36 mouse cellular contexts compared by ENCODE assay signal in genomic region chr4:136635995-136636394, GRCm38 (mm10). TPM values are rescaled to one million over a fixed set of nuclear protein-coding genes. Genes with fewer than 3 reads are reported as not detected.
DNase-seq lines count a peak whose midpoint lies in the region; ATAC-seq and TF ChIP-seq lines count a peak whose summit lies in the region.
"Had no signal": no experiment of that assay in that cellular context is flagged by ENCODE, and none has a peak within 500 bp of the region (broad histone marks: within the 10 kb centered on the region; RNA-seq: fewer than 3 reads in every experiment).

No protein-coding gene starts in this region.

- DNase-seq in forebrain, postnatal 0 days, result no peak
- no peak for DNase-seq in forebrain, embryonic 14.5 days (ENCODE audit: low spot score)
- no peak for DNase-seq in layer of hippocampus, adult 2 months (ENCODE audit: low spot score in 2 of 2)
- no peak for DNase-seq in layer of hippocampus, postnatal 14 days (ENCODE audit: low spot score in 2 of 2)
- DNase-seq in lung, postnatal 0 days (ENCODE audit: low spot score), result no peak
- DNase-seq in lung, postnatal 14 days, result no peak
- peak; percentile 15 for DNase-seq in brain, embryonic 14.5 days (ENCODE audit: low read depth)
- no peak for DNase-seq in frontal cortex, postnatal 36 days (ENCODE audit: low spot score in 2 of 2)
- DNase-seq: adrenal gland, postnatal 10 days; cerebellum, adult 11 months; cerebellum, adult 9-10 months; cerebellum, postnatal 36 days; heart, postnatal 10 days; kidney, postnatal 25 days; lung, adult 18-20 months; lung, postnatal 36 days; right cerebral cortex, postnatal 4 days had no signal

- no peak overlapping the region for H3K9ac ChIP-seq in forebrain, postnatal 0 days
- no peak overlapping the region for H3K9ac ChIP-seq in forebrain, embryonic 14.5 days (ENCODE audit: low read length)
- H3K9ac ChIP-seq in lung, postnatal 0 days (replicated peaks; ENCODE audit: low read depth), result no peak overlapping the region
- H3K9ac ChIP-seq: embryonic facial prominence, embryonic 12.5 days; forebrain, embryonic 15.5 days; heart, embryonic 13.5 days; intestine, embryonic 15.5 days had no signal

- H3K4me2 ChIP-seq in forebrain, postnatal 0 days (ENCODE audit: low read depth), result no peak overlapping the region
- H3K4me2 ChIP-seq in forebrain, embryonic 14.5 days (ENCODE audit: low read length), result no peak overlapping the region
- H3K4me2 ChIP-seq in lung, postnatal 0 days (replicated peaks; ENCODE audit: low read depth, low read length), result no peak overlapping the region
- H3K4me2 ChIP-seq: embryonic facial prominence, embryonic 12.5 days; forebrain, embryonic 15.5 days; heart, embryonic 13.5 days; intestine, embryonic 15.5 days; midbrain, embryonic 11.5 days; neural tube, embryonic 13.5 days had no signal

- no peaks in the 10 kb centered on the region for H3K36me3 ChIP-seq in forebrain, postnatal 0 days (ENCODE audit: insufficient read depth)
- no peaks in the 10 kb centered on the region for H3K36me3 ChIP-seq in forebrain, embryonic 14.5 days (ENCODE audit: control insufficient read depth, insufficient read depth, low read length)
- no peaks in the 10 kb centered on the region for H3K36me3 ChIP-seq in lung, postnatal 0 days (ENCODE audit: insufficient read depth, low read length)
- H3K36me3 ChIP-seq: embryonic facial prominence, embryonic 12.5 days; forebrain, embryonic 15.5 days; heart, embryonic 13.5 days; hindbrain, embryonic 10.5 days; intestine, embryonic 15.5 days; neural tube, embryonic 13.5 days had no signal

- no peak for TF ChIP-seq EP300 in lung, postnatal 0 days (IDR thresholded peaks at IDR 0.05)

- H3K9me3 ChIP-seq in forebrain, postnatal 0 days (ENCODE audit: low read length), result no peaks in the 10 kb centered on the region
- H3K9me3 ChIP-seq in forebrain, embryonic 14.5 days (replicated peaks; ENCODE audit: control insufficient read depth, low read length), result no peaks in the 10 kb centered on the region
- no peaks in the 10 kb centered on the region for H3K9me3 ChIP-seq in lung, postnatal 0 days (ENCODE audit: low read length)
- H3K9me3 ChIP-seq: embryonic facial prominence, embryonic 12.5 days; forebrain, embryonic 15.5 days; heart, embryonic 13.5 days; intestine, embryonic 15.5 days; neural tube, embryonic 13.5 days had no signal

- H3K4me3 ChIP-seq in forebrain, postnatal 0 days (ENCODE audit: low read depth, low read length), result no peak overlapping the region
- H3K4me3 ChIP-seq in forebrain, embryonic 14.5 days (ENCODE audit: low read depth, low read length), result no peak overlapping the region
- no peak overlapping the region for H3K4me3 ChIP-seq in layer of hippocampus, adult 2 months
- H3K4me3 ChIP-seq in lung, postnatal 0 days (ENCODE audit: low read depth, low read length), result no peak overlapping the region
- H3K4me3 ChIP-seq: embryonic facial prominence, embryonic 12.5 days; forebrain, embryonic 15.5 days; heart, embryonic 13.5 days; hindbrain, embryonic 10.5 days; intestine, embryonic 15.5 days had no signal

- no peak overlapping the region for H3K27ac ChIP-seq in forebrain, postnatal 0 days (ENCODE audit: low read depth, low read length)
- H3K27ac ChIP-seq in forebrain, embryonic 14.5 days (ENCODE audit: low read depth, low read length), result no peak overlapping the region
- H3K27ac ChIP-seq in layer of hippocampus, adult 2 months, result no peak overlapping the region
- no peak overlapping the region for H3K27ac ChIP-seq in lung, postnatal 0 days (ENCODE audit: low read length)
- H3K27ac ChIP-seq: embryonic facial prominence, embryonic 12.5 days; forebrain, embryonic 15.5 days; heart, embryonic 13.5 days; hindbrain, embryonic 10.5 days; intestine, embryonic 15.5 days; neural tube, embryonic 13.5 days had no signal

- no peaks in the 10 kb centered on the region for H3K27me3 ChIP-seq in forebrain, postnatal 0 days (ENCODE audit: insufficient read depth, low read length)
- peaks cover 27% of the 10 kb centered on the region for H3K27me3 ChIP-seq in forebrain, embryonic 14.5 days (replicated peaks; ENCODE audit: control insufficient read depth, insufficient read depth, low read length)
- H3K27me3 ChIP-seq in lung, postnatal 0 days (replicated peaks; ENCODE audit: insufficient read depth, low read length), result peaks cover 17% of the 10 kb centered on the region

- no peak for TF ChIP-seq POLR2A in brain, embryonic 14.5 days (IDR thresholded peaks at IDR 0.05; ENCODE audit: borderline replicate concordance, extremely low read depth, insufficient read depth, insufficient read length, poor library complexity, severe bottlenecking)

- peak; percentile 28; the same call in 1 of the 2 replicates for TF ChIP-seq CTCF in forebrain, postnatal 0 days (IDR thresholded peaks at IDR 0.05; ENCODE audit: low read depth)
- peak; percentile 61 for TF ChIP-seq CTCF in layer of hippocampus, adult 2 months (conservative IDR thresholded peaks at IDR 0.05)
- TF ChIP-seq CTCF in lung, postnatal 0 days (IDR thresholded peaks at IDR 0.05), result peak; percentile 19; the same call in 1 of the 2 replicates
- no peak for TF ChIP-seq CTCF in brain, embryonic 14.5 days (IDR thresholded peaks at IDR 0.05; ENCODE audit: borderline replicate concordance, extremely low read depth, insufficient read depth, insufficient read length)

- no peaks in the 10 kb centered on the region for H3K4me1 ChIP-seq in forebrain, postnatal 0 days (ENCODE audit: insufficient read depth)
- peaks cover 3% of the 10 kb centered on the region for H3K4me1 ChIP-seq in forebrain, embryonic 14.5 days (ENCODE audit: control insufficient read depth, insufficient read depth, low read length)
- H3K4me1 ChIP-seq in lung, postnatal 0 days (ENCODE audit: insufficient read depth, low read depth, low read length), result peaks cover 6% of the 10 kb centered on the region; the same call in 1 of the 2 replicates

- ATAC-seq in forebrain, postnatal 0 days, result no peak
- no peak for ATAC-seq in forebrain, embryonic 14.5 days
- no peak for ATAC-seq in lung, postnatal 0 days
- ATAC-seq: forebrain, embryonic 15.5 days; hindbrain, embryonic 16.5 days; intestine, embryonic 15.5 days had no signal

RNA-seq across cellular contexts. Expression of gene Lactbl1, which starts 13.6 kb away (rescaled TPM):
- total RNA-seq in forebrain, postnatal 0 days (2014; rRNA removed), result 0.15 and 0.24 TPM in 2 replicates
- polyA plus RNA-seq in forebrain, postnatal 0 days (2015; fragmentation: Nextera tagmentation; extraction: Ambion mirVana), result 0.05 and 0.10 TPM in 2 replicates
- 0.10 TPM in 1 of 2 replicates, not detected in the other for polyA plus RNA-seq in forebrain, embryonic 14.5 days (2014; fragmentation: Nextera tagmentation; extraction: Ambion mirVana)
- under 1 TPM; 0.15 to 0.20 TPM for total RNA-seq in layer of hippocampus, adult 2 months (2021)
- total RNA-seq in layer of hippocampus, postnatal 14 days (2021), result under 1 TPM; 0.18 to 0.24 TPM
- polyA plus RNA-seq in lung, postnatal 0 days (2015; fragmentation: Nextera tagmentation; extraction: Ambion mirVana), result not detected in 2 replicates
- 0.06 and 0.08 TPM in 2 replicates for polyA plus RNA-seq in brain, embryonic 14.5 days (2012; rRNA removed)
- total RNA-seq: adrenal gland, postnatal 10 days; gastrocnemius, adult 8-10 months; gastrocnemius, postnatal 4 days; heart, postnatal 10 days; layer of hippocampus, adult 18-20 months; liver, adult 2 months; megakaryocyte, adult 5-6 weeks had no signal
- polyA plus RNA-seq: embryonic facial prominence, embryonic 12.5 days; heart, embryonic 13.5 days; hindbrain, embryonic 10.5 days; intestine, embryonic 15.5 days; kidney, embryonic 14.5 days; limb, embryonic 11.5 days; liver, adult 2 months; midbrain, embryonic 11.5 days; neural tube, embryonic 13.5 days; urinary bladder, adult 2 months had no signal

RNA-seq across cellular contexts. Expression of gene Tex46, which starts 25.8 kb away (rescaled TPM):
- total RNA-seq in forebrain, postnatal 0 days (2014; rRNA removed), result not detected in 2 replicates
- not detected in 2 replicates for polyA plus RNA-seq in forebrain, postnatal 0 days (2015; fragmentation: Nextera tagmentation; extraction: Ambion mirVana)
- polyA plus RNA-seq in forebrain, embryonic 14.5 days (2014; fragmentation: Nextera tagmentation; extraction: Ambion mirVana), result not detected in 2 replicates
- not detected for total RNA-seq in layer of hippocampus, adult 2 months (2021)
- not detected for total RNA-seq in layer of hippocampus, postnatal 14 days (2021)
- not detected in 2 replicates for polyA plus RNA-seq in lung, postnatal 0 days (2015; fragmentation: Nextera tagmentation; extraction: Ambion mirVana)
- not detected in 2 replicates for polyA plus RNA-seq in brain, embryonic 14.5 days (2012; rRNA removed)
- total RNA-seq: adrenal gland, postnatal 10 days; gastrocnemius, adult 8-10 months; gastrocnemius, postnatal 4 days; heart, adult 8-10 months; heart, postnatal 10 days; layer of hippocampus, adult 18-20 months; layer of hippocampus, postnatal 25 days; liver, adult 2 months; megakaryocyte, adult 5-6 weeks had no signal
- polyA plus RNA-seq: embryonic facial prominence, embryonic 12.5 days; forebrain, embryonic 15.5 days; heart, embryonic 13.5 days; hindbrain, embryonic 10.5 days; hindbrain, embryonic 16.5 days; intestine, embryonic 15.5 days; kidney, embryonic 14.5 days; limb, embryonic 11.5 days; liver, adult 2 months; midbrain, embryonic 11.5 days; neural tube, embryonic 13.5 days; stomach, embryonic 14.5 days; urinary bladder, adult 2 months had no signal

RNA-seq across cellular contexts. Expression of gene Kdm1a, which starts 33.5 kb away (rescaled TPM):
- total RNA-seq in forebrain, postnatal 0 days (2014; rRNA removed), result 216 and 242 TPM in 2 replicates
- polyA plus RNA-seq in forebrain, postnatal 0 days (2015; fragmentation: Nextera tagmentation; extraction: Ambion mirVana), result 46.6 and 51.9 TPM in 2 replicates
- polyA plus RNA-seq in forebrain, embryonic 14.5 days (2014; fragmentation: Nextera tagmentation; extraction: Ambion mirVana), result 103 TPM in 2 replicates
- 10 to 100 TPM; 89.0 to 91.6 TPM for total RNA-seq in layer of hippocampus, adult 2 months (2021)
- total RNA-seq in layer of hippocampus, postnatal 14 days (2021), result 100 to 1,000 TPM; 109 to 114 TPM
- polyA plus RNA-seq in lung, postnatal 0 days (2015; fragmentation: Nextera tagmentation; extraction: Ambion mirVana), result 21.0 TPM in 2 replicates
- polyA plus RNA-seq in brain, embryonic 14.5 days (2012; rRNA removed), result 203 TPM in 2 replicates
